ENCODE assay signal across 8 mouse cellular contexts in genomic region chr11:117974327-117975125, GRCm38 (mm10). TPM values are rescaled to one million over a fixed set of nuclear protein-coding genes. Genes with fewer than 3 reads are reported as not detected.
DNase-seq lines count a peak whose midpoint lies in the region; ATAC-seq and TF ChIP-seq lines count a peak whose summit lies in the region.

No protein-coding gene starts in this region.

- TF ChIP-seq EP300 in ES-Bruce4 (IDR thresholded peaks at IDR 0.05; ENCODE audit: insufficient read depth, low read depth, low read length) = peak; percentile 96

- H3K9me3 ChIP-seq in intestine, embryonic 14.5 days (ENCODE audit: control insufficient read depth, low read length) = no peaks in the 10 kb centered on the region
- H3K9me3 ChIP-seq in intestine, embryonic 16.5 days (ENCODE audit: control insufficient read depth, low read length) = no peaks in the 10 kb centered on the region
- H3K9me3 ChIP-seq in ES-Bruce4 (replicated peaks; ENCODE audit: control insufficient read depth, insufficient read depth, low read length, poor library complexity, severe bottlenecking) = no peaks in the 10 kb centered on the region
- H3K9me3 ChIP-seq in embryonic facial prominence, embryonic 10.5 days = no peaks in the 10 kb centered on the region
- no peaks in the 10 kb centered on the region for H3K9me3 ChIP-seq in forebrain, embryonic 13.5 days (replicated peaks)

- H3K4me3 ChIP-seq in intestine, embryonic 14.5 days (ENCODE audit: low read depth, low read length) = no peak overlapping the region
- no peak overlapping the region for H3K4me3 ChIP-seq in intestine, embryonic 16.5 days (ENCODE audit: low read length)
- no peak overlapping the region for H3K4me3 ChIP-seq in ES-Bruce4 (ENCODE audit: low read depth, low read length)
- H3K4me3 ChIP-seq in embryonic facial prominence, embryonic 10.5 days = 0 out of 2 replicates have a peak overlapping the region, but pooled peaks have one; percentile 39
- no peak overlapping the region for H3K4me3 ChIP-seq in forebrain, embryonic 13.5 days

- peak overlapping the region; percentile 7; the same call in 1 of the 2 replicates for H3K27ac ChIP-seq in intestine, embryonic 14.5 days (ENCODE audit: low read depth)
- no peak overlapping the region for H3K27ac ChIP-seq in intestine, embryonic 16.5 days (ENCODE audit: low read length)
- peak overlapping the region; percentile 96 for H3K27ac ChIP-seq in ES-Bruce4 (ENCODE audit: insufficient read depth, low read length)
- H3K27ac ChIP-seq in embryonic facial prominence, embryonic 10.5 days (replicated peaks) = peak overlapping the region; percentile 86
- H3K27ac ChIP-seq in forebrain, embryonic 13.5 days = no peak overlapping the region

- H3K4me2 ChIP-seq in intestine, embryonic 14.5 days (ENCODE audit: low read length) = no peak overlapping the region
- H3K4me2 ChIP-seq in intestine, embryonic 16.5 days (ENCODE audit: low read depth, low read length) = no peak overlapping the region
- no peak overlapping the region for H3K4me2 ChIP-seq in forebrain, embryonic 13.5 days

- H3K4me1 ChIP-seq in intestine, embryonic 14.5 days (replicated peaks; ENCODE audit: control insufficient read depth, insufficient read depth, low read length) = peaks cover 20% of the 10 kb centered on the region
- peaks cover 30% of the 10 kb centered on the region for H3K4me1 ChIP-seq in intestine, embryonic 16.5 days (ENCODE audit: control insufficient read depth, insufficient read depth, low read length)
- peaks cover 15% of the 10 kb centered on the region for H3K4me1 ChIP-seq in ES-Bruce4 (ENCODE audit: control insufficient read depth, insufficient read depth, low read length)
- peaks cover 78% of the 10 kb centered on the region for H3K4me1 ChIP-seq in embryonic facial prominence, embryonic 10.5 days
- H3K4me1 ChIP-seq in forebrain, embryonic 13.5 days = peaks cover 42% of the 10 kb centered on the region

- no peak for TF ChIP-seq CTCF in ES-Bruce4 (IDR thresholded peaks at IDR 0.05; ENCODE audit: low read depth, low read length)

- no peak overlapping the region for H3K9ac ChIP-seq in intestine, embryonic 14.5 days (ENCODE audit: low read length)
- H3K9ac ChIP-seq in intestine, embryonic 16.5 days (ENCODE audit: low read depth, low read length) = no peak overlapping the region
- H3K9ac ChIP-seq in ES-Bruce4 (ENCODE audit: low read depth, poor library complexity, severe bottlenecking) = 0 out of 2 replicates have a peak overlapping the region, but pooled peaks have one; percentile 8
- H3K9ac ChIP-seq in forebrain, embryonic 13.5 days = no peak overlapping the region

- H3K27me3 ChIP-seq in intestine, embryonic 14.5 days (replicated peaks; ENCODE audit: control insufficient read depth, insufficient read depth, low read length) = 0 out of 2 replicates have a peak, but pooled peaks cover 3% of the 10 kb centered on the region
- no peaks in the 10 kb centered on the region for H3K27me3 ChIP-seq in intestine, embryonic 16.5 days (replicated peaks; ENCODE audit: control insufficient read depth, insufficient read depth, low read length)
- H3K27me3 ChIP-seq in ES-Bruce4 (ENCODE audit: control insufficient read depth, insufficient read depth, low read length, poor library complexity, severe bottlenecking) = no peaks in the 10 kb centered on the region
- H3K27me3 ChIP-seq in embryonic facial prominence, embryonic 10.5 days (replicated peaks; ENCODE audit: low read depth, poor library complexity, severe bottlenecking) = peaks cover 50% of the 10 kb centered on the region
- peaks cover 14% of the 10 kb centered on the region for H3K27me3 ChIP-seq in forebrain, embryonic 13.5 days

- no peak for ATAC-seq in intestine, embryonic 14.5 days (replicated peaks; ENCODE audit: low FRiP score, low TSS enrichment, low read depth)
- ATAC-seq in intestine, embryonic 16.5 days = no peak
- 0 out of 2 replicates have a peak, but pooled peaks have one; percentile 36 for ATAC-seq in megakaryocyte, adult 5-6 weeks (ENCODE audit: poor library complexity, severe bottlenecking)
- ATAC-seq in inflammation-experienced regulatory T-cells, adult 6 months = no peak
- no peak for ATAC-seq in forebrain, embryonic 13.5 days

- TF ChIP-seq POLR2A in ES-Bruce4 (IDR thresholded peaks at IDR 0.05; ENCODE audit: insufficient read depth, low read length) = no peak

- 35% methylated on average over 14 of the region's 14 CpGs for WGBS in intestine, embryonic 14.5 days
- WGBS in intestine, embryonic 16.5 days = 40% methylated on average over 14 of the region's 14 CpGs
- WGBS in embryonic facial prominence, embryonic 10.5 days = 19% methylated on average over 14 of the region's 14 CpGs
- 25% methylated on average over 14 of the region's 14 CpGs for WGBS in forebrain, embryonic 13.5 days

- no peak for DNase-seq in intestine, embryonic 14.5 days (ENCODE audit: low spot score)
- no peak for DNase-seq in embryonic facial prominence, embryonic 10.5 days (ENCODE audit: low spot score)
- DNase-seq in adrenal gland, adult 8-10 months = no peak

- no peaks in the 10 kb centered on the region for H3K36me3 ChIP-seq in intestine, embryonic 14.5 days (ENCODE audit: control insufficient read depth, insufficient read depth, low read length)
- no peaks in the 10 kb centered on the region for H3K36me3 ChIP-seq in intestine, embryonic 16.5 days (ENCODE audit: control insufficient read depth, insufficient read depth, low read length)
- H3K36me3 ChIP-seq in ES-Bruce4 (ENCODE audit: control insufficient read depth, insufficient read depth, low read length, poor library complexity, severe bottlenecking) = no peaks in the 10 kb centered on the region
- H3K36me3 ChIP-seq in embryonic facial prominence, embryonic 10.5 days (replicated peaks) = no peaks in the 10 kb centered on the region
- H3K36me3 ChIP-seq in forebrain, embryonic 13.5 days (ENCODE audit: poor library complexity, severe bottlenecking) = no peaks in the 10 kb centered on the region

RNA-seq across cellular contexts. Expression of gene Socs3, which starts 4.7 kb away (rescaled TPM):
- 8.1 and 8.7 TPM in 2 replicates for polyA plus RNA-seq in intestine, embryonic 14.5 days (2014; fragmentation: Nextera tagmentation; extraction: Ambion mirVana)
- polyA plus RNA-seq in intestine, embryonic 16.5 days (2015; fragmentation: Nextera tagmentation; extraction: Ambion mirVana) = 18.9 and 21.2 TPM in 2 replicates
- 53.8 and 61.5 TPM in 2 replicates for polyA plus RNA-seq in ES-Bruce4 (2011; ENCODE audit: insufficient read depth, insufficient read length, low read depth, missing spikeins)
- polyA plus RNA-seq in embryonic facial prominence, embryonic 10.5 days (2016; fragmentation: Nextera tagmentation; extraction: Ambion mirVana) = 13.6 and 16.7 TPM in 2 replicates
- total RNA-seq in megakaryocyte, adult 5-6 weeks (2015) = 2.0 and 3.1 TPM in 2 replicates
- 3.2 and 5.1 TPM in 2 replicates for total RNA-seq in megakaryocyte, adult 5-6 weeks (2017)
- 10 to 100 TPM; 21.7 to 47.4 (median 28.6) TPM for polyA plus RNA-seq in inflammation-experienced regulatory T-cells, adult 6 months (2017; shearing (Covaris generic))
- 10 to 100 TPM in 1 of 4 experiments, 1 to 10 TPM in 3; 4.4 to 14.6 (median 5.4) TPM for total RNA-seq in adrenal gland, adult 8-10 months (2022)
- 12.4 and 13.5 TPM in 2 replicates for polyA plus RNA-seq in forebrain, embryonic 13.5 days (2015; fragmentation: Nextera tagmentation; extraction: Ambion mirVana)

RNA-seq across cellular contexts. Expression of gene Pgs1, which starts 11.6 kb away (rescaled TPM):
- 31.6 and 33.8 TPM in 2 replicates for polyA plus RNA-seq in intestine, embryonic 14.5 days (2014; fragmentation: Nextera tagmentation; extraction: Ambion mirVana)
- polyA plus RNA-seq in intestine, embryonic 16.5 days (2015; fragmentation: Nextera tagmentation; extraction: Ambion mirVana) = 33.9 and 35.7 TPM in 2 replicates
- polyA plus RNA-seq in ES-Bruce4 (2011; ENCODE audit: insufficient read depth, insufficient read length, low read depth, missing spikeins) = 31.5 and 35.5 TPM in 2 replicates
- polyA plus RNA-seq in embryonic facial prominence, embryonic 10.5 days (2016; fragmentation: Nextera tagmentation; extraction: Ambion mirVana) = 43.5 and 44.6 TPM in 2 replicates
- 18.7 and 22.4 TPM in 2 replicates for total RNA-seq in megakaryocyte, adult 5-6 weeks (2015)
- 26.7 and 27.2 TPM in 2 replicates for total RNA-seq in megakaryocyte, adult 5-6 weeks (2017)
- polyA plus RNA-seq in inflammation-experienced regulatory T-cells, adult 6 months (2017; shearing (Covaris generic)) = 10 to 100 TPM; 26.4 to 38.4 (median 36.7) TPM
- 10 to 100 TPM; 52.7 to 76.9 (median 68.2) TPM for total RNA-seq in adrenal gland, adult 8-10 months (2022)
- 42.7 and 47.7 TPM in 2 replicates for polyA plus RNA-seq in forebrain, embryonic 13.5 days (2015; fragmentation: Nextera tagmentation; extraction: Ambion mirVana)

Comparison
In these comparisons a context has a peak if more than half of its experiments do, and no peak if none do; other contexts are left out.
1. H3K27ac ChIP-seq: peak in intestine, embryonic 14.5 days (single experiment), ES-Bruce4 (single experiment) and embryonic facial prominence, embryonic 10.5 days (single experiment); none in intestine, embryonic 16.5 days (single experiment) and forebrain, embryonic 13.5 days (single experiment).